Mouse (Mus musculus): ENCODE data around the gene Ube2s.

GRCm38 (mm10) chr7:4744886-4745285, 67.5 kb downstream of the Ube2s start:
- no peak for TF ChIP-seq POLR2A (IDR thresholded peaks at IDR 0.05; ENCODE audit: borderline replicate concordance, low read depth, low read length)
- TF ChIP-seq CTCF (IDR thresholded peaks at IDR 0.05; ENCODE audit: low read depth, low read length) = no peak
